Mouse (Mus musculus): ENCODE measurements around the gene Plekhg1. TPM values are rescaled to one million over a fixed set of nuclear protein-coding genes. Genes with fewer than 3 reads are reported as not detected.
A peak's percentile ranks its signal among the peaks of the same experiment; 100 is the strongest.

The Plekhg1 gene
- polyA plus RNA-seq, 1 experiment from 2014 or later = 5.9 TPM

DNA sequence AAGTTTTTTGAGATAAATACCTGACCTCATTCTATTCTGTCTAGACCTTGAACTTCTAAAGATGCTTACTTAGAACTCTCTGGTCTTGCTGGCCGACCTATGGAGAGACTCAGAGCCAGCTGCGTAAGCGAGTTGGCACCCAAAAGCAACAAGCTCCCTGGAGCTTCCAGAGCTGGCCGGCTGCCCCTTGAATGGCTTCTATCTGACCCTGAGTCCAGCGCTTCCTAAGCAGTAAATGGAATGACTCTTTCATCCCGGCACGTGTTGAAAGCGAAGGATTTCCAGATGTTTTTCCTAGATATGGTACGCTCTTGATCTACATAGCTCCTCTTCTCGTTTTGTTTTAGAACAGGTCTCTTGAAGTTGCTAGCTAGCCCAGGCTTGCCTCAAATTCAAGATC lies 95.5 kb downstream of the Plekhg1 start:
- WGBS = 74% methylated on average over 10 of the region's 10 CpGs
- H3K27me3 ChIP-seq (replicated peaks) = no peaks in the 10 kb centered on the region
- no peak overlapping the region for H3K9ac ChIP-seq

DNA sequence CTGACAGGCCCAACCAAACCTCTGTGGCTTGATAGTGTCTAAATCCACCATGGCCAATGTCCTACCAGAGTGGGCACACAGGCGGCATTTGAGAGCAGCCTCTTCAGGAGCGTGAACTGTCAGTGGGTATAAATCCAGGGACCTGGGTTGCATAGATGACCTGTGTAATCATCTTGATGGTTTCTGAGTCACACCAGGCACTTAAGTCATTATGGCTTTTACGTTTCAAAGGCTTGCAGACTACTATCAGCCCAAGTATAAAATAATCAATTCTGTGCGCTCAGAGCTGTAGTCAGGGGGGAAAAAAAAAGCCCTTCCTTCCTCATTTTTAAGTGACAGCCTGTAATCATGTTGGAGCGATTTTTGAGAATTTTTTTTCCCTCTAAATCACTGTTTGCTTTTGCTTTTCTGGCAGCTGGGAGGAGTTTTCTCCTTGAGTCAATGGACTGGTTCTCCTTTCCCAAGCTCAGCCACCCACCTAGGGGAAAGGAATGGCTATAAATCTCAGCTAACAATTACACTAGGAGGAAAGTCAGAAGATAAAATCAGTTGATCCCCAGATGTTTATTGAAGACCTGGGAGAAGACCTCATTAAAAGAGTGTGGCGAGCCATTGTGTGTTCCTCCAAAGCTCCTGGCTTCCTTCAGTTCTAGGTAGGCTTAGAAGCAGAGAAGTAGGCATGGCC lies 99.7 kb downstream of the Plekhg1 start:
- Histone ChIP-seq H3K27ac (peak overlapping the region; percentile 29; the same call in 1 of the 2 replicates), H3K27me3 (replicated peaks) (no peaks in the 10 kb centered on the region), H3K9me3 (no peaks in the 10 kb centered on the region), H3K36me3 (no peaks in the 10 kb centered on the region), H3K4me1 (replicated peaks) (peaks cover 3% of the 10 kb centered on the region; the same call in 1 of the 2 replicates), H3K4me2 (replicated peaks) (no peak overlapping the region), H3K9ac (no peak overlapping the region), H3K4me3 (replicated peaks) (no peak overlapping the region)
- ATAC-seq = peak; percentile 65
- WGBS = 33% methylated on average over 6 of the region's 6 CpGs

More for the DNA sequence above, 95.5 kb downstream of the Plekhg1 start:
- no peak overlapping the region for H3K4me3 ChIP-seq (replicated peaks)
- H3K4me2 ChIP-seq (replicated peaks) = no peak overlapping the region
- H3K4me1 ChIP-seq (replicated peaks) = peaks cover 3% of the 10 kb centered on the region; the same call in 1 of the 2 replicates
- no peaks in the 10 kb centered on the region for H3K36me3 ChIP-seq
- H3K9me3 ChIP-seq = no peaks in the 10 kb centered on the region
- no peak for ATAC-seq
- H3K27ac ChIP-seq = no peak overlapping the region

DNA sequence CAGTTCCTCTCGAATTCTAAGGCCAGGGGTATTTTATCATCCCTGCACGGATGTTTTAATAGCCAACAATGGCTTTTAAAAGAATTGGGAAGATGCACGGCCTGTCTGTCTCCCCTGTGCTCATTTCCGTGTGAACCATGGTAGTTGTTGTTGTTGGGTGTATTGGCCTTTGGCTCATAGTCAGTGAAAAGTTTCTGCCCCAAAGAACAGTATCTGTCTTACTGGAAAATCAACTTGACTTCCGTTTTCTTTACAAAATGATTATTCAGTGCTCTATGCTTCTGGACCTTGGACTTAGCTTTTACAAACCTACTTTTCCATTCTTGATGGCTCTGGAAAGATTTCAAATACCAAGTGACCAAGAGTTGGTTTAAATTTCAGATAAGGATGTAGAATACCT lies 104.3 kb downstream of the Plekhg1 start:
- no peaks in the 10 kb centered on the region for H3K36me3 ChIP-seq
- H3K27me3 ChIP-seq (replicated peaks) = no peaks in the 10 kb centered on the region
- WGBS = 59% methylated on average over 5 of the region's 5 CpGs
- H3K27ac ChIP-seq = no peak overlapping the region
- H3K9me3 ChIP-seq = no peaks in the 10 kb centered on the region
- no peak overlapping the region for H3K4me3 ChIP-seq (replicated peaks)
- H3K4me2 ChIP-seq (replicated peaks) = no peak overlapping the region
- peaks cover 3% of the 10 kb centered on the region; the same call in 1 of the 2 replicates for H3K4me1 ChIP-seq (replicated peaks)
- no peak overlapping the region for H3K9ac ChIP-seq
- peak; percentile 62 for ATAC-seq

DNA sequence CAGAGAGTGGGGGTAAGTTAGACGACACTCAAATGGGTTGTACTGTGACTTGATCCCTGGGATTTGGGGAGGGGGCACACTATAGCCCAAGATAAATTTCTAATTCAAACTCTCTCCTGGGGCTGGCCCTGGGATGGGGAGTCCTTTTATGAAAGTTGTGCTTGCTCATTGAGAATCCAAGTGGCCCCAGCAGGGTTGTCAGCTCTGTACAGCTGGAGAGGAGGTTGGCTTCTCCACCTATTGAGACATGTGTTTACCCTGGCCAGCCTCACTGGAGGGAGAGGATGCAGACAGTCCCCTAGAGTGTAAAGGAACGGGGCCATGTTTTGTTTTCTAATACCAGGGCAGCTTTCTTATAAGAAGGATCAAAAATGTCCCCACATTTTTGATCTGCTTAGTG lies 106.9 kb downstream of the Plekhg1 start:
- Histone ChIP-seq H3K9me3 (no peaks in the 10 kb centered on the region), H3K4me1 (replicated peaks) (0 out of 2 replicates have a peak, but pooled peaks cover 6% of the 10 kb centered on the region), H3K4me2 (replicated peaks) (no peak overlapping the region), H3K4me3 (replicated peaks) (no peak overlapping the region), H3K27me3 (replicated peaks) (no peaks in the 10 kb centered on the region), H3K27ac (no peak overlapping the region), H3K9ac (no peak overlapping the region), H3K36me3 (no peaks in the 10 kb centered on the region)
- ATAC-seq = no peak
- 62% methylated on average over 2 of the region's 2 CpGs for WGBS

DNA sequence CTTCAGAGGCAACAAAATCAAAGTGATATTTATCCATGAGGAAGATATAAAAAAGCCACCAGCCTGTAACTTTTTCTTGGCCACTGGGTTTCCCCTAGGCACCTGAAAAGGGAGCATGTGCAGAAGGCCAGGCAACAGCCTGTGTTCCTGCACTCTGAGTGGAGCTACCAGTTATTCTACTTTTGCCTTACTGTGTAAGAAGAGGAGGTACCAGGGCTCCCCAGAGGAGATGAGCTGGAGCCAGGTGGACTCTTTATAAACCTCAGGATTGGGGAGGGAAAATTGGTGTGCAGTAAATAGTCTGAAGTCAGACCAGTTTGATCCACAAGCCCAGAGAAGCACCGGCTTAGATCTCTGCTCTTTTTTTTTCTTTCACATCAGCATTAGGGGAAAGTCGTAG lies 111.3 kb downstream of the Plekhg1 start:
- no peaks in the 10 kb centered on the region for H3K27me3 ChIP-seq (replicated peaks)
- 14% methylated on average over 2 of the region's 2 CpGs for WGBS
- H3K9me3 ChIP-seq = no peaks in the 10 kb centered on the region
- H3K4me3 ChIP-seq (replicated peaks) = no peak overlapping the region
- ATAC-seq = peak; percentile 47; the same call in 1 of the 2 replicates
- 0 out of 2 replicates have a peak, but pooled peaks cover 7% of the 10 kb centered on the region for H3K4me1 ChIP-seq (replicated peaks)
- no peak overlapping the region for H3K4me2 ChIP-seq (replicated peaks)
- no peaks in the 10 kb centered on the region for H3K36me3 ChIP-seq
- H3K9ac ChIP-seq = no peak overlapping the region
- no peak overlapping the region for H3K27ac ChIP-seq

DNA sequence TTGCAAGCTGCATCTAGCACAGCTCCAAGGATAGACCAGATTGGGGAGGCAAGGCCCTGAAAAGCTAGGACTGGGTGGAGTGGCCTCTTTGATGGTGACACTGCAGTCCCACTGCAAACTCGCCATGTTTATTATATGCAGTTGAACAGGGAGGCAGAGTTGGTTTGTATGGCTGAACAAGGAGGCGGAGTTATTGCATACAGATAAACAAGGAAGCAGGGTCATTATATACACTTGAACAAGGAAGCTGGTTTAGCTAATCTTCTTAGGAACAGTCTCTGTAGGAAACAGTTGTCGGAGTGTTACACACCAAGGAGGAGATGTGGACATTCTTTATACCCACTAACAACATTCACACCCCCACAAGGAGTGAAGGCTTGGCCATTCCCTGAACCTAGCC lies 112.6 kb downstream of the Plekhg1 start:
- no peak overlapping the region for H3K27ac ChIP-seq

DNA sequence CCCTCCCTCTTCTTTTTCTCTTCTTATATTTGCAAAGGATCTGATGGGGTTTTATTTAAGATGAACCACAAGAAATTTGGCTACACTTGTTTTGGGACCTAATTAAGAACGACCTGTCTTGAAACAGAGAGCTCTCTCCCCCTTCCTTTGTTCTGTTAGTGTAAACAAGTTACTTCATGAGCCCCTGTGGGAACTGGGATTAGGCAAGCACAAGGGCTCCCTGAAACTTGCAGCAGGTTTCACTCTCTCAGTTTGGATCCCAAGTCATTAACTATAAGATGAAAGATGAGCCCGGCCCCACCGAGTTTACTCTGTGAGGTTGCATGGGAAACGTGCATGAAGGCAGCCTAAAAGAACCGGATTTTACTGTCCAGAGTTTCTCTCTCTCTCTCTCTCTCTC lies 117.7 kb downstream of the Plekhg1 start:
- H3K27me3 ChIP-seq (replicated peaks) = no peaks in the 10 kb centered on the region
- H3K9ac ChIP-seq = no peak overlapping the region
- H3K4me3 ChIP-seq (replicated peaks) = no peak overlapping the region
- 20% methylated on average over 5 of the region's 5 CpGs for WGBS
- H3K4me2 ChIP-seq (replicated peaks) = no peak overlapping the region
- H3K9me3 ChIP-seq = no peaks in the 10 kb centered on the region
- H3K4me1 ChIP-seq (replicated peaks) = peaks cover 9% of the 10 kb centered on the region; the same call in 1 of the 2 replicates
- H3K36me3 ChIP-seq = no peaks in the 10 kb centered on the region
- ATAC-seq = no peak
- H3K27ac ChIP-seq = no peak overlapping the region

More for the DNA sequence above, 112.6 kb downstream of the Plekhg1 start:
- Histone ChIP-seq H3K9me3 (no peaks in the 10 kb centered on the region), H3K4me3 (replicated peaks) (no peak overlapping the region), H3K36me3 (no peaks in the 10 kb centered on the region), H3K27me3 (replicated peaks) (no peaks in the 10 kb centered on the region), H3K4me1 (replicated peaks) (0 out of 2 replicates have a peak, but pooled peaks cover 7% of the 10 kb centered on the region), H3K9ac (no peak overlapping the region), H3K4me2 (replicated peaks) (no peak overlapping the region)
- 0 out of 2 replicates have a peak, but pooled peaks have one; percentile 28 for ATAC-seq
- 80% methylated on average over 3 of the region's 3 CpGs for WGBS

DNA sequence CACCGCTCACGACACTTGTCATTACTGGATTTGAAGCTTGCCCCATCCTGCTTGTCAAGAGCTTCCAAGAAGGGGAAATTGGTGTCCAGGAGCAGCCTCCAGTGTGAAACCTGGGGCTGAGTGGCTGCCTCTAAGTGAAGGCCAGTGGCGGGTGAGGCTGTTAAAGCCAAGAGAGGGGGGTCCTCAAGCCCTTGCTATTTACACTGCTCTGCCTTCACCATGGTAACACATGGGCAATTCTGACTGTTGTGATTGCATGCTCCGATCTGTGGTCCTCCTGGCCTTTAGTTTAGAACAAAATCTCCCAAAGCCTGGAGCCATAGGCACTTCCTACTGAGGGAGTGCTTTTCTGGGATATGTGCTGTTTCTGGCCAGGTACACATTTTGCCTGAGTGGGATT lies 118.3 kb downstream of the Plekhg1 start:
- ATAC-seq = no peak

DNA sequence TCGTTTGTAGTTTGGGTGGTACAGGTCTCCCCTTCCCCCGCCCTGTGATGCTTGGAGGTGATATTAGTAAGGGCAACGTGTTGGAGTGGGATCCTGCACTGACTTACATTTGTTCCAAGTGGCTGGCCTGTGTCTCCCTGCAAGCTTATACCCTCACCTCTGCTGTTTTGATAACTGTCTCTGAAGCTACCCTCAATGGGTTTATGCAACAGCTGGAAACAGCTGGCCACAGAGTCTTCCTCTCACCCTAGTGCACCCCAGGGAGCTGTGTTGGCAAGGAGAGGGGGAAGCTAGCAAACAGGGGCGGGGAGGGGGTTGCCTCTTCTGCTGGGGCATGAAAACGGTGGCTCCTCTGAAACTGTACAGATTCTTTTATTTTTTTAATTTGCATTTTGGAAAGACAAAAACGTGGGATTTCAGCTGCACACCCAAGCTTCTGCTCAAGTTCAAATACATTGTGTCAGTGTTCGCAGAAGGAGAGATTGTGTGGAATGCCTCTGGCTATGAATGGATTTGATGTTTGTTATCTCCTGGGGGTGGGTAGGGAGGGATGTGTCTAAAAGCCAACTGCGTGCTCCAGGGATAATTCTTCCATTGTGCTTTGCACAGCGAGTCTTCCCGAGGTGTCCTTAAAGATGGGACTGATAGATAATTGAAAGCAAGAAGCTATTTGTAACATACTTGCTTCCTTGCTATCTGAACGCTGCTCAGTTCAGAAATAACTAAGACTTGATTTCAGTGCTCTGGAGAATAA lies 119.0 kb downstream of the Plekhg1 start:
- H3K9ac ChIP-seq = no peak overlapping the region
- no peak for ATAC-seq
- H3K27me3 ChIP-seq (replicated peaks) = no peaks in the 10 kb centered on the region
- WGBS = 41% methylated on average over 11 of the region's 11 CpGs
- no peak overlapping the region for H3K4me2 ChIP-seq (replicated peaks)
- no peak overlapping the region for H3K27ac ChIP-seq
- H3K4me3 ChIP-seq (replicated peaks) = no peak overlapping the region
- H3K9me3 ChIP-seq = no peaks in the 10 kb centered on the region
- no peaks in the 10 kb centered on the region for H3K36me3 ChIP-seq
- H3K4me1 ChIP-seq (replicated peaks) = peaks cover 15% of the 10 kb centered on the region

More for the DNA sequence above, 118.3 kb downstream of the Plekhg1 start:
- 47% methylated on average over 4 of the region's 4 CpGs for WGBS
- Histone ChIP-seq H3K9ac (no peak overlapping the region), H3K36me3 (no peaks in the 10 kb centered on the region), H3K27me3 (replicated peaks) (no peaks in the 10 kb centered on the region), H3K4me2 (replicated peaks) (no peak overlapping the region), H3K4me3 (replicated peaks) (no peak overlapping the region), H3K27ac (no peak overlapping the region), H3K9me3 (no peaks in the 10 kb centered on the region), H3K4me1 (replicated peaks) (peaks cover 9% of the 10 kb centered on the region; the same call in 1 of the 2 replicates)

DNA sequence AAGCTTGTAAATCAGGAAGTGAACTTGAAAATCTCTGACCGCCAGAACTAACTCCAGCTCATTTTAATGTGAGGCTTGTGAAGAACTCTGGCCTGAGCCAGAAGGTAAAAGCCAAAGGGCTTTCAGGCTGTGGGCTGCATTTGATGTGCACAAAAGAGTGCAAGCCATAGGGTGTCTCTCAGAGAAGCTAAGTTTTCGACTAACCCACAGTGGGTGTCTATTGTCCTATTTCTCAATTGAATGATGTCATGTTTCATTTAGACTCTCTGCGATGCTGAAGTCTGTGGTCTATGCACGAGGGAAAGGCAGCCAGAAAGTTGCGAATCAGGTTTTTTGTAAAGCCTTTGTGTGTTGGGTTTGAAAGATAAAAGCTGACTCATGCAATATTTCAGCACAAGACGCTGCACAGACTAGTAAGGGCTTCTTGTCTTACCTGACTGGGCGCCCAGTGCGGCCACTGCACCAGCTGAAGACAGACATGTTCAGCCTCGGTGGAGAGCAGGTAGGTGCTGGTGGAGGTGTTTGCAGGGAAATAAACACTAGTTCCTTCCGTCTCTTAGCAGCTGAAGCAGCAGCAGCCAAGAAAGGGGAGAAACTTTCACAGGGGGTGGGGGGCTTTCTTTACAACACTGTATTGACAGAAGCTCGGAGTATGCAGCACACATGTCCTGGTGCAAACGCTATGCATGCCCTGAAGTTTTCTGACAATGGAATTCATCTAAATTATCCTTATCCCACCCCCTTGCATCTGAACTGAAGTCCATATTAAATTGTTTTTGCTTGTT lies 123.4 kb downstream of the Plekhg1 start:
- Histone ChIP-seq H3K27ac (no peak overlapping the region), H3K36me3 (no peaks in the 10 kb centered on the region), H3K4me3 (replicated peaks) (no peak overlapping the region), H3K4me1 (replicated peaks) (peaks cover 12% of the 10 kb centered on the region), H3K9me3 (no peaks in the 10 kb centered on the region), H3K27me3 (replicated peaks) (no peaks in the 10 kb centered on the region), H3K4me2 (replicated peaks) (peak overlapping the region; percentile 48), H3K9ac (peak overlapping the region; percentile 30; the same call in 1 of the 2 replicates)
- 22% methylated on average over 12 of the region's 12 CpGs for WGBS
- peak; percentile 90 for ATAC-seq

DNA sequence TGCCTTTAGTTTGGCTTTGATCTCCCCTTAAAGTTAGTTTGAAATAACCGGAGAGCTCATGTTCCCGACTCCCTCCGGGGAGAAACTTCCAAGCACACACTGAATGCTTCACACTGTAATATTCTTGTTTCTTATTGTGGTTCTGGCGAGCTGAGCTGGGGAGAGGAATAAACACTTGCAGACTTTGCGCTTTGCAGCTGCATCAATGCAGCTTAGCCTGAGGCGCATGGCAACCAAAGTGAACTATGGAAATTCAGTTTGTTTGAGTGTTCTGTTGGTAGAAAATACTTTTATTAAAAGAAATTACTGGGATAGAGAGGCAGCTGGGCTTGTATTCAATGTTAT lies 124.0 kb downstream of the Plekhg1 start:
- Histone ChIP-seq H3K9ac (0 out of 2 replicates have a peak overlapping the region, but pooled peaks have one; percentile 30), H3K4me2 (replicated peaks) (peak overlapping the region; percentile 48), H3K27ac (no peak overlapping the region), H3K4me1 (replicated peaks) (peaks cover 7% of the 10 kb centered on the region), H3K36me3 (no peaks in the 10 kb centered on the region), H3K9me3 (no peaks in the 10 kb centered on the region), H3K4me3 (replicated peaks) (no peak overlapping the region), H3K27me3 (replicated peaks) (no peaks in the 10 kb centered on the region)
- peak; percentile 61; the same call in 1 of the 2 replicates for ATAC-seq
- WGBS = 32% methylated on average over 6 of the region's 6 CpGs

DNA sequence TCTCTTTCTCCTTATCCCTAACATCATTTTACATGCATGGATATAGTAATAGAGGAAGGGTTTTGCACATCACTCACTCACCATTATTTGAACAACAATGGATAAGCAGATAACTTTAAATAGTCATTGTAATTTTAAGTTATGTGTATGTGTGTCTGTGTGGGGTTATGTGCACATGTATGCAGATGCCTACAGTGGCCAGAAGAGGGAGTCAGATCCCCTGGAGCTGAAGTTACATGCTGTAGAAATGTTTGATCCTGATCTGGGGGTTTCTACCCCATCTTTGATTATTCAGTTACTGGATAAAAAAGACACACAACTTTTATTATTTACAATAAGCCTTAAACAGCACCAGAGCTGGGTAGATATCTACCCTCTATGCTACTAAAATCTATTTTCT lies 127.1 kb downstream of the Plekhg1 start:
- H3K9ac ChIP-seq = no peak overlapping the region

More for the DNA sequence above, 127.1 kb downstream of the Plekhg1 start:
- Histone ChIP-seq H3K9me3 (no peaks in the 10 kb centered on the region), H3K4me3 (replicated peaks) (no peak overlapping the region), H3K4me1 (replicated peaks) (peaks cover 7% of the 10 kb centered on the region), H3K27me3 (replicated peaks) (no peaks in the 10 kb centered on the region), H3K27ac (no peak overlapping the region), H3K4me2 (replicated peaks) (no peak overlapping the region), H3K36me3 (no peaks in the 10 kb centered on the region)
- ATAC-seq = no peak

Data from intestine, embryonic 15.5 days (tissue).